In genomic region chr12:56541068-56541467, GRCm38 (mm10) we compare ENCODE assay signal across 8 mouse cellular contexts. TPM values are rescaled to one million over a fixed set of nuclear protein-coding genes. Genes with fewer than 3 reads are reported as not detected.
DNase-seq lines count a peak whose midpoint lies in the region; ATAC-seq lines count a peak whose summit lies in the region.
"Had no signal": no experiment of that assay in that cellular context is flagged by ENCODE, and none has a peak within 500 bp of the region (broad histone marks: within the 10 kb centered on the region; RNA-seq: fewer than 3 reads in every experiment).

No protein-coding gene starts in this region.

- 0 out of 2 replicates have a peak overlapping the region, but pooled peaks have one; percentile 10 for H3K4me2 ChIP-seq in forebrain, embryonic 12.5 days

- H3K27me3 ChIP-seq in forebrain, embryonic 12.5 days: peaks cover 84% of the 10 kb centered on the region

- peaks cover 8% of the 10 kb centered on the region; the same call in 1 of the 2 replicates for H3K4me1 ChIP-seq in forebrain, embryonic 12.5 days

- peak; percentile 48; the same call in 1 of the 2 replicates for ATAC-seq in forebrain, embryonic 12.5 days (ENCODE audit: low FRiP score)
- peak; percentile 62 to 81 for ATAC-seq in hematopoietic stem cell, adult 5-6 weeks (replicated peaks in 1 of 2; ENCODE audit: insufficient read depth in 1 of 2, low FRiP score in 2 of 2, low TSS enrichment in 1 of 2, low read depth in 1 of 2, poor library complexity in 2 of 2, severe bottlenecking in 2 of 2)
- peak; percentile 85 for ATAC-seq in megakaryocyte progenitor cell, adult 5-6 weeks (replicated peaks; ENCODE audit: poor library complexity)

- H3K4me3 ChIP-seq in forebrain, embryonic 12.5 days (replicated peaks): no peak overlapping the region
- H3K4me3 ChIP-seq: megakaryocyte, embryonic 14.5 days had no signal

- H3K36me3 ChIP-seq in forebrain, embryonic 12.5 days (replicated peaks): no peaks in the 10 kb centered on the region

- DNase-seq in Muller cell, postnatal 12 days (ENCODE audit: inconsistent ontology term): peak; percentile 73
- peak; percentile 11 for DNase-seq in c-Kit-positive CD71-positive TER-119-negative erythroid progenitor cells, embryonic 14.5 days (ENCODE audit: low read depth)
- peak; percentile 61 to 76 for DNase-seq in layer of hippocampus, postnatal 14 days (ENCODE audit: low spot score in 2 of 2)
- DNase-seq in skeletal muscle tissue, adult 2 months (ENCODE audit: low read depth, low spot score): peak; percentile 5

- no peak overlapping the region for H3K27ac ChIP-seq in forebrain, embryonic 12.5 days

- no peak overlapping the region for H3K9ac ChIP-seq in forebrain, embryonic 12.5 days

- H3K9me3 ChIP-seq in forebrain, embryonic 12.5 days: no peaks in the 10 kb centered on the region
- H3K9me3 ChIP-seq: megakaryocyte, embryonic 14.5 days had no signal

- 1% methylated on average over 14 of the region's 14 CpGs for WGBS in forebrain, embryonic 12.5 days

RNA-seq across cellular contexts. Expression of gene Nkx2-1, which starts 4.4 kb away (rescaled TPM):
- polyA plus RNA-seq in forebrain, embryonic 12.5 days (2016; fragmentation: Nextera tagmentation; extraction: Ambion mirVana): 37.2 and 66.0 TPM in 2 replicates
- total RNA-seq in hematopoietic stem cell, adult 5-6 weeks (2017): not detected in 2 replicates
- under 1 TPM; 0.62 to 0.76 TPM for total RNA-seq in layer of hippocampus, postnatal 14 days (2021)
- total RNA-seq in megakaryocyte progenitor cell, adult 5-6 weeks (2015): not detected in 2 replicates
- total RNA-seq in megakaryocyte progenitor cell, adult 5-6 weeks (2017): not detected in 2 replicates

Comparison
In these comparisons a context has a peak if more than half of its experiments do, and no peak if none do; other contexts are left out.
1. DNase-seq: peak in every context shown above with its lines; median percentile 73 in Muller cell, postnatal 12 days; 68 in layer of hippocampus, postnatal 14 days; 11 in c-Kit-positive CD71-positive TER-119-negative erythroid progenitor cells, embryonic 14.5 days; 5 in skeletal muscle tissue, adult 2 months.